ENCODE assay signal across 1 mouse cellular context in the genomic region with DNA sequence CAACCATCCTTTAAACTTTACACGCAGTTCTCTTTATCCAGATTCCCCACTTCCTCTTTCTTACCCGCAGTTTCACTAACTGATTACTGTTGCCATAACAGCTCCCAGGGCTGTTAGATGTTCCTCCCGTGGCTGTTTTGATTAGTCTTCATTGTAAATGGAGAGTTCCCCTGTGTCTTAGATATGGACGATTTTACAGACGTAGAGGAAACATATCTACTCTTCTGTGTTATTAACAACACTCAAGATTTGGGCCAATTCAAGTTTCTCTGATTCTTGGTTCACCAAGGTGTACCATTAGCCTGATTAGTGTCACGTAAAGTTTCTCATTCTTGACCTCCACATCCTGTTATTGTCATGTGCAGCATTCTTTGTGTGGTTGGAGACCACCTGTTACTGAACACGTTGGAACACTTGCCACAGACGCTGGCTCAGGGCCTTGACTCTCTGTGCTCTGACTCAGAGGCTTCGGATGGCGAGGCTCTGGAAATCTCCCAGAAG.
TF ChIP-seq lines count a peak whose summit lies in the region.

No protein-coding gene starts in this region.

TF ChIP-seq in MEL, 35 proteins besides CTCF, POLR2A, EP300 and RAD21 (continued from another document):
- TF ChIP-seq MYB (IDR thresholded peaks at IDR 0.05; ENCODE audit: low read depth, low read length) = 0 out of 2 replicates have a peak, but pooled peaks have one; percentile 55
